Mouse (Mus musculus): ENCODE data around the gene Sntg2.

DNA sequence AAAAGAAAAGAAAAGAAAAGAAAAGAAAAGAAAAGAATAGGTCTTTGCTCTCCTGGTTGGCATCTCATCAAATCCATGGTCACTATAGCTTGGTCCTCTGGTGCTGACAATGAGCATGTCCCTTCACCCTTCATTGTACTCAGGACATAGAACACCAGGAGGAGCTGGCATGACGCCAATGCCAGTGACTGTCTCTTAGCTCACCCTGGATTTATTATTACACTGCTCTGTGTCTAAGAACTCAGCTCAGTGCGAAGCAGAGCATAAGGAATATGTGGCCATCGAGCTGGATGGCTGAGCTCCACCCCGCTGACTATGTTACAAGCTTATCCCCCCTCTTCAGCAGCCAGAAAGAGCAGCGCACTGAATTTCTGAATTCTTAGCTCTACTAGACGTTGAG is 42.8 kb upstream of the Sntg2 start:
- TF ChIP-seq POLR2A (IDR thresholded peaks at IDR 0.05; ENCODE audit: borderline replicate concordance, low read depth, low read length), result no peak
- no peak for TF ChIP-seq CTCF (IDR thresholded peaks at IDR 0.05; ENCODE audit: low read depth, low read length)

Data from bone marrow macrophage, adult 2 months (primary cell).